Mouse (Mus musculus): ENCODE measurements around the gene Atg4c. TPM values are rescaled to one million over a fixed set of nuclear protein-coding genes. Genes with fewer than 3 reads are reported as not detected.

Gene Atg4c
- total RNA-seq, 2 experiments from 2014 or later: 3.4 to 22.9 TPM

GRCm38 (mm10) chr4:99182660-99183431 lies 10.9 kb upstream of the Atg4c start:
- ATAC-seq (replicated peaks; ENCODE audit: low FRiP score, low TSS enrichment, poor library complexity, severe bottlenecking): peak; percentile 59; the same call in 1 of the 2 replicates

- ATAC-seq (replicated peaks; ENCODE audit: low FRiP score, low TSS enrichment, poor library complexity, severe bottlenecking): no peak
Measured at GRCm38 (mm10) chr4:99184678-99185077, 9.1 kb upstream of the Atg4c start.

GRCm38 (mm10) chr4:99185305-99185704 lies 8.4 kb upstream of the Atg4c start:
- no peak; the same call in 1 of the 2 replicates for ATAC-seq (replicated peaks; ENCODE audit: low FRiP score, low TSS enrichment, poor library complexity, severe bottlenecking)

- no peak for ATAC-seq (replicated peaks; ENCODE audit: low FRiP score, low TSS enrichment, poor library complexity, severe bottlenecking)
Measured at GRCm38 (mm10) chr4:99186412-99187125, 7.2 kb upstream of the Atg4c start.

- no peak for ATAC-seq (replicated peaks; ENCODE audit: low FRiP score, low TSS enrichment, poor library complexity, severe bottlenecking)
Measured at GRCm38 (mm10) chr4:99192640-99193039, 1.1 kb upstream of the Atg4c start.

GRCm38 (mm10) chr4:99193214-99193613 lies 520 bp upstream of the Atg4c start:
- peak; percentile 17; the same call in 1 of the 2 replicates for ATAC-seq (replicated peaks; ENCODE audit: low FRiP score, low TSS enrichment, poor library complexity, severe bottlenecking)

GRCm38 (mm10) chr4:99194826-99195225 lies 1.1 kb downstream of the Atg4c start:
- no peak for ATAC-seq (replicated peaks; ENCODE audit: low FRiP score, low TSS enrichment, poor library complexity, severe bottlenecking)

GRCm38 (mm10) chr4:99198721-99199120 lies 5.0 kb downstream of the Atg4c start:
- 0 out of 2 replicates have a peak, but pooled peaks have one; percentile 12 for ATAC-seq (replicated peaks; ENCODE audit: low FRiP score, low TSS enrichment, poor library complexity, severe bottlenecking)

GRCm38 (mm10) chr4:99199757-99200251 lies 6.1 kb downstream of the Atg4c start:
- ATAC-seq (replicated peaks; ENCODE audit: low FRiP score, low TSS enrichment, poor library complexity, severe bottlenecking): peak; percentile 84

- no peak for ATAC-seq (replicated peaks; ENCODE audit: low FRiP score, low TSS enrichment, poor library complexity, severe bottlenecking)
Measured at GRCm38 (mm10) chr4:99200383-99201136, 6.8 kb downstream of the Atg4c start.

- no peak for ATAC-seq (replicated peaks; ENCODE audit: low FRiP score, low TSS enrichment, poor library complexity, severe bottlenecking)
Measured at GRCm38 (mm10) chr4:99205773-99206172, 12.0 kb downstream of the Atg4c start.

- ATAC-seq (replicated peaks; ENCODE audit: low FRiP score, low TSS enrichment, poor library complexity, severe bottlenecking): no peak
Measured at GRCm38 (mm10) chr4:99206356-99206755, 12.6 kb downstream of the Atg4c start.

GRCm38 (mm10) chr4:99210087-99210486 lies 16.4 kb downstream of the Atg4c start:
- ATAC-seq (replicated peaks; ENCODE audit: low FRiP score, low TSS enrichment, poor library complexity, severe bottlenecking): peak; percentile 95

- no peak for ATAC-seq (replicated peaks; ENCODE audit: low FRiP score, low TSS enrichment, poor library complexity, severe bottlenecking)
Measured at GRCm38 (mm10) chr4:99211606-99212005, 17.9 kb downstream of the Atg4c start.

GRCm38 (mm10) chr4:99213123-99213522 lies 19.4 kb downstream of the Atg4c start:
- no peak for ATAC-seq (replicated peaks; ENCODE audit: low FRiP score, low TSS enrichment, poor library complexity, severe bottlenecking)

- ATAC-seq (replicated peaks; ENCODE audit: low FRiP score, low TSS enrichment, poor library complexity, severe bottlenecking): no peak
Measured at GRCm38 (mm10) chr4:99222221-99222620, 28.5 kb downstream of the Atg4c start.

- ATAC-seq (replicated peaks; ENCODE audit: low FRiP score, low TSS enrichment, poor library complexity, severe bottlenecking): no peak
Measured at GRCm38 (mm10) chr4:99224790-99225189, 31.1 kb downstream of the Atg4c start.

- no peak for ATAC-seq (replicated peaks; ENCODE audit: low FRiP score, low TSS enrichment, poor library complexity, severe bottlenecking)
Measured at GRCm38 (mm10) chr4:99227226-99227625, 33.5 kb downstream of the Atg4c start.

GRCm38 (mm10) chr4:99229371-99229770 lies 35.6 kb downstream of the Atg4c start:
- no peak for ATAC-seq (replicated peaks; ENCODE audit: low FRiP score, low TSS enrichment, poor library complexity, severe bottlenecking)

Measured in megakaryocyte-erythroid progenitor cell, adult 5-6 weeks (primary cell).